Mouse (Mus musculus) liver, embryonic 15.5 days (tissue): ENCODE measurements around the gene Smyd5. TPM values are rescaled to one million over a fixed set of nuclear protein-coding genes. Genes with fewer than 3 reads are reported as not detected.

Experiments used
- ATAC-seq: fragments of 200-750 bp; cut with Nextera tagmentation; 2 replicates; pipeline ENCODE4 v1.8.0; 2017; ENCODE audit warnings: moderate number of reproducible peaks, mild to moderate bottlenecking, moderate library complexity; ENCODE audit not compliant: insufficient read depth
- H3K27ac ChIP-seq: fragments of 300-500 bp; sonication (generic); replicated peaks from 2 replicates; pipeline ENCODE4 v1.5.1; 2015; ENCODE audit warnings: mild to moderate bottlenecking, inconsistent platforms
- H3K27me3 ChIP-seq: fragments of 300-500 bp; sonication (generic); 2 replicates; pipeline ENCODE4 v1.6.1; 2015; ENCODE audit warnings: mild to moderate bottlenecking, inconsistent platforms
- H3K36me3 ChIP-seq: fragments of 300-500 bp; sonication (generic); replicated peaks from 2 replicates; pipeline ENCODE4 v1.6.1; 2015; ENCODE audit warnings: moderate library complexity, mild to moderate bottlenecking, inconsistent platforms
- H3K4me1 ChIP-seq: fragments of 300-500 bp; sonication (generic); replicated peaks from 2 replicates; pipeline ENCODE4 v1.6.1; 2015; ENCODE audit warnings: inconsistent platforms
- H3K4me2 ChIP-seq: fragments of 300-500 bp; sonication (generic); 2 replicates; pipeline ENCODE4 v1.6.1; 2015; ENCODE audit warnings: moderate library complexity, mild to moderate bottlenecking, inconsistent platforms
- H3K4me3 ChIP-seq: fragments of 300-500 bp; sonication (generic); replicated peaks from 2 replicates; pipeline ENCODE4 v1.5.1; 2015; ENCODE audit warnings: mild to moderate bottlenecking, inconsistent platforms
- H3K9ac ChIP-seq: fragments of 300-500 bp; sonication (generic); 2 replicates; pipeline ENCODE4 v1.6.1; 2015; ENCODE audit warnings: moderate library complexity, mild to moderate bottlenecking, inconsistent platforms
- H3K9me3 ChIP-seq: fragments of 300-500 bp; sonication (generic); replicated peaks from 2 replicates; pipeline ENCODE4 v1.6.1; 2016; ENCODE audit warnings: inconsistent platforms
- WGBS: fragments of 180-500 bp; shearing (Covaris S2); methylation state at CpG from one replicate; pipeline ENCODE4 v1.1.7; 2015; ENCODE audit warnings: mixed read lengths; ENCODE audit not compliant: insufficient replicate concordance; 5-methylcytosine and 5-hydroxymethylcytosine counted together
- polyA plus RNA-seq: library from polyadenylated mRNA; unstranded; fragments of >200 nt; fragmentation: Nextera tagmentation; extraction: Ambion mirVana; gene quantifications from 2 replicates; pipeline ENCODE4 v1.2.1, GENCODE M21; 2015

Smyd5 gene
- polyA plus RNA-seq, 1 experiment from 2014 or later: 20.1 TPM

DNA sequence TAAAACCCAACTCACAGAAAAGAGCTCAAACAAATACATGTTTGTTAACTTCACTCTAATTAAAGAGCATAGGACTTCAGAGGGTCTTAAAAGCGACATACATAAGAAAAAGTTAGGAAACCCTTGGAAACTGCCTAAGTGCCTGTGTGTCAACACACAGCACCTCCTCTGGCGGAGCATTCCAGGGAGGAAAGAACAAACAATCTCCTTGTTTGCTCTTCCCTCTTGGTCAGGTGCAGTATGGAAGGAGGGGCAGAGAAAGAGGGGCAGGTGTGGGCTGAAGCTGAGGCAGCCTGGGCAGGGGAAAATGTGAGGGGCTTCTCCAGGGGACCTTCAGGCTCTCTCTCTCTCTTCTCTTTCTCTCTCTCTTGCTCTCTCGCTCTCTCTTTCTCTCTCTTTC, 16.0 kb upstream of the Smyd5 start:
- Histone ChIP-seq H3K36me3 (no peaks in the 10 kb centered on the region), H3K4me3 (no peak overlapping the region), H3K9ac (no peak overlapping the region), H3K9me3 (no peaks in the 10 kb centered on the region), H3K4me1 (no peaks in the 10 kb centered on the region), H3K27me3 (peaks cover 10% of the 10 kb centered on the region), H3K27ac (no peak overlapping the region), H3K4me2 (no peak overlapping the region)
- no peak for ATAC-seq
- 33% methylated on average over 3 of the region's 3 CpGs for WGBS

DNA sequence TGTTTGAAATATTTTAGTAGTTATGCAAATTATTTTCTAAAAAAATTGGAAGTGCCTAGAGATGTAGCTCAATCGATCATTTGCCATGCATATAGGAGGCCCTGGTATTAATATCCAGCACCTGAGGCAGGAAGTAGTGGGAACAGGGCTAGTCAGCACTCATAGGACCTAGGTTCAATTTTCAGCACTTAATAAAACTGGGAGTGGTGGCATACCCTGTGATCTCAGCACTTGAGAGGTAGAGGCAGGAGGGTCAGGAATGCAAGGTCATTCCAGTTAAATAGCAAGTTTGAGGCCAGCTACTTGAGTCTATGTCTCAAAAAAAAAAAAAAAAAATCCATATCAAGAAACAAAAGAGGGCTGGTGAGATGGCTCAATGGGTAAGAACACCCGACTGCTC, 12.6 kb upstream of the Smyd5 start:
- WGBS: 62% methylated on average over 2 of the region's 2 CpGs
- ATAC-seq: no peak
- Histone ChIP-seq H3K27ac (no peak overlapping the region), H3K27me3 (peaks cover 35% of the 10 kb centered on the region), H3K9ac (no peak overlapping the region), H3K4me2 (no peak overlapping the region), H3K4me3 (no peak overlapping the region), H3K4me1 (0 out of 2 replicates have a peak, but pooled peaks cover 4% of the 10 kb centered on the region), H3K36me3 (no peaks in the 10 kb centered on the region), H3K9me3 (no peaks in the 10 kb centered on the region)

DNA sequence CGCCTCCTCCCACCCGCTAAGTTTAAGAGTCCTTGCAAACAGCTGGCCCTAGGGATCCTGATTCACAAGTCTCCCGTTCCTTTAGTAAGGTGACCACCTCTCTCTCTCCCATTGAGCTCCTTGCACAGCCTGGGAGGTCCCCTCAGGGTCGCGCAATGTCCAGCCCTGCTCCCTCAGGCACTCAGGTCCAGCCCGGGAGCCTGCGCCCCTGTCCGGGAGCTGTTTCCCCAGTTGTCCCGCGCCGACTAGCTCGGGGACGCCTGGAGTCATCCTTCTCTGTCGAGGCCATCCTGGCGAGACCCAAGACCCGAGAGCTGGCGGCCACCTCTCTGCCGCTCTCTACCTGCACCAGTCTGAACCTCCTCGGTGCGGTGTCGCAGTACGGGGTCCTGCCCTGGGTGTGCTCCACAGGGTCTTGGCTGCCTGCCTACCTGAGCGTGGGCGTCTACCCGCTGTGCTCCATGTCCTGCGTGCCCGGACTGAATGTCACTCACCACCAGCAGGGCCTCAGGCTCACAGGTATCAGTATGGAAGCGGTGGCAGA, 7.9 kb upstream of the Smyd5 start, which contains the start of gene Noto:
Noto (plus strand) TSS at position 51 of the 544 bp plus-strand sequence.
- H3K36me3 ChIP-seq: no peaks in the 10 kb centered on the region
- no peak within 1 kb of the TSS for H3K27ac ChIP-seq
- no peak for ATAC-seq
- peaks cover 51% of the 10 kb centered on the region for H3K27me3 ChIP-seq
- no peaks in the 10 kb centered on the region for H3K9me3 ChIP-seq
- no peak within 1 kb of the TSS for H3K4me2 ChIP-seq
- no peak within 1 kb of the TSS for H3K4me3 ChIP-seq
- H3K9ac ChIP-seq: no peak within 1 kb of the TSS
- 0 out of 2 replicates have a peak, but pooled peaks cover 4% of the 10 kb centered on the region for H3K4me1 ChIP-seq
- 23% methylated on average over 28 of the region's 28 CpGs for WGBS

DNA sequence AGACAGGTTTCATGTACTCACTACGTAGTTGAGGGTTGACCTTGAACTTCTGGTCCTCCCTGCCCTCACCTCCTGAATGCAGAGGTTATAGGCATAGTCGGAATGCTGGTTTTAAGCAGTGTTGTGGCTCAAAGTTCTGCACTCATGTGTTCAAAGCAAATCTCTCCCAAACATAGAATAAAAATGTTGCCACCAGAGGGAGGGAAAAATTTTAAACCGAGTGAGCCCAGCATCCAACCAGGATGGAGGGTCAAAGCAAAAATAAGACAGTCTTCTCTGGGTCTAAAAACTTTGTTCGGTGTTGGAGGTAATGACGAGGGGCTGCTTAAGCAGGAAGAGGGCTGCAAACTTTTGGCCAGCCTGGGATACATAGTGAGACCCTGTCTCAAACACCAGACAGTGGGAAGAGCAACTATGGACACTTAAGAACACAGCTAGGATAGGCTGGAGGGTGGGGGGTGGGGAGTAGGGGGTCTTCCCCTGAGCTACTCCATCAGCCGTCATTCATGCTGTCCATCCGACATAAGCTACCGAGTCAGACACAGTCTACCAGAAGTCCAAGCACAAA, 431 bp upstream of the Smyd5 start:
- WGBS: 40% methylated on average over 8 of the region's 8 CpGs
- peaks cover 31% of the 10 kb centered on the region for H3K4me1 ChIP-seq
- no peaks in the 10 kb centered on the region for H3K36me3 ChIP-seq
- peaks cover 16% of the 10 kb centered on the region; the same call in 1 of the 2 replicates for H3K27me3 ChIP-seq
- peak overlapping the region; percentile 83 for H3K4me2 ChIP-seq
- no peak; the same call in 1 of the 2 replicates for ATAC-seq
- no peaks in the 10 kb centered on the region for H3K9me3 ChIP-seq
- no peak overlapping the region for H3K27ac ChIP-seq
- peak overlapping the region; percentile 74 for H3K4me3 ChIP-seq
- H3K9ac ChIP-seq: peak overlapping the region; percentile 50; the same call in 1 of the 2 replicates

DNA sequence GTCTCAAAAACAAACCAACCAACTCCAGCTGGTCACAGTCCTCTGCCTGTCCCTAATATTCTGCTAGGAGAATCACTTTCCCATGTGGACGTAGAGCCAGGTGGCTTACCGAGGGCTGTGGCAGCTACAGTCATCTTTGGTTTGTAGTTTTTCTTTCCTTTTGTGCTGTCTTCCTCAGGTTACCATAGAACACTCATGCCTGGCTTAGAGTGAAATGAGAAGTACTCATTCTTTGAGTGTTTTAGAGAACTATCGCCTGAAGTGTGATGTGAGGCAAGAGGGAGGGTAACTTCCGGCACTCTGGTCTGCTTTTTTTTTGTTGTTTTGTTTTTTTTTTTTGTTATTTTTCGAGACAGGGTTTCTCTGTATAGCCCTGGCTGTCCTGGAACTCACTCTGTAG, 2.1 kb downstream of the Smyd5 start:
- Histone ChIP-seq H3K4me1 (peaks cover 31% of the 10 kb centered on the region), H3K27me3 (0 out of 2 replicates have a peak, but pooled peaks cover 8% of the 10 kb centered on the region), H3K36me3 (peaks cover 8% of the 10 kb centered on the region; the same call in 1 of the 2 replicates), H3K4me3 (no peak overlapping the region), H3K4me2 (peak overlapping the region; percentile 83; the same call in 1 of the 2 replicates), H3K9ac (no peak overlapping the region), H3K27ac (0 out of 2 replicates have a peak overlapping the region, but pooled peaks have one; percentile 55), H3K9me3 (no peaks in the 10 kb centered on the region)
- no peak for ATAC-seq
- WGBS: 56% methylated on average over 5 of the region's 5 CpGs

DNA sequence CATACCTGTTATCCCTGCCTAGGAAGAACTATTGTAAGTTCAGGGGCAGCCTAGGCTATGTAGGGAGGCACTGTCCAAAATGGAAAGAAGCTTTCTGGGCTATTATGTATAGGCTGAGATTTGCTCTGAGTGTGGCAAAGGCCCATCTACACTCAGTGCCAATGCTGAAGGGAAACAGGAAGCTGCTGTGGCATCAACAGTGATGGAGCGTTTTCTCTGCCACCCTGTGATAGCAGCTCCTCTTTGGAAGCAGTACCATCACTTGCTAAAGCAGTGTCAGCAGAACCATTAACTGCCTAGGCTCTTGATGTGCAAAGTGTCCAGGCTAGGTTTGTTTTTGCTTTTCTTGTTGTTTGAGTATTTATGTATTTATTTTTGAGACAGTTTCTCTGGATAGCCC, 4.4 kb downstream of the Smyd5 start:
- Histone ChIP-seq H3K4me1 (peaks cover 31% of the 10 kb centered on the region), H3K9ac (no peak overlapping the region), H3K4me2 (no peak overlapping the region), H3K4me3 (no peak overlapping the region), H3K9me3 (no peaks in the 10 kb centered on the region), H3K36me3 (peaks cover 31% of the 10 kb centered on the region), H3K27ac (no peak overlapping the region), H3K27me3 (no peaks in the 10 kb centered on the region)
- no peak for ATAC-seq
- WGBS: 53% methylated on average over 1 of the region's 1 CpGs

DNA sequence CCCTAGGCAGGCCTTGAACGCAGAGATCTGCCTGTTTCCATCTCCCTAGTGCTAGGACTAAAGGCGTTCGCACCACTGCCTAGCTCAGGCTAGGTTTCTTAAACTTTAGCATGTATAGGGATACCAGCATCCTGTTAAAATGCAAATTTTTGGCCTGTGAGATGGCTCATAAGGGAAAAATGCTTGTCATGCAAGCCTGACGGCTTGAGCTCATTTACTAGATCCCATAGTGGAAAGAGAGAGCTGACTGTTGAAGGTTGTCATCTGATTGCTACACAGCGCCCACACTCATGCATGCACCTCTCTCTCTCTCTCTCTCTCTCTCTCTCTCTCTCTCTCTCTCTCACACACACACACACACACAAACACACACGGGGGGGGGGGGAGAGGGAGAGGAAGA, 4.8 kb downstream of the Smyd5 start:
- no peaks in the 10 kb centered on the region for H3K9me3 ChIP-seq
- H3K9ac ChIP-seq: no peak overlapping the region
- no peak overlapping the region for H3K4me2 ChIP-seq
- peaks cover 35% of the 10 kb centered on the region for H3K36me3 ChIP-seq
- peaks cover 26% of the 10 kb centered on the region for H3K4me1 ChIP-seq
- no peak for ATAC-seq
- no peaks in the 10 kb centered on the region for H3K27me3 ChIP-seq
- WGBS: 70% methylated on average over 5 of the region's 6 CpGs
- no peak overlapping the region for H3K4me3 ChIP-seq
- no peak overlapping the region for H3K27ac ChIP-seq

DNA sequence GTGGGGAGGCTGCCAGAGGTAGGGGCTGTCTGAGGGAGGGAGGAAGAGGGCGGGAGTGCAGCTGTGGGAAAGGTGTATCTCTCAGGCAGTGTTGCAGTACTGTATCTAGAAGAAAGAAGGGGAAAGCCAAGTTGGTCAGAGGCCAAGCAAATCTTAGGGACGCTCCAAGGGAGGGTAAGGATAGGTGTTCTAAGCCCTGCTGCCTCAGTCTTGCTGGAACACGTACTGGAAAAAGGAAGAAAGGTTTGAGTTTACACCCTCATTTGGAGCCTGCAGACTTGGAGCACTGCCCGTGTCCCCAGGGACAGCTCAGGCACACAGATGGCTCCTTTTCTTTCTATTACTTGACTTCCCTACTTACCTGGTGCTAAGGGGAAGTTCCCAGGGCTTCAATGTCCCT, 9.4 kb downstream of the Smyd5 start:
- Histone ChIP-seq H3K36me3 (peaks cover 59% of the 10 kb centered on the region), H3K27me3 (no peaks in the 10 kb centered on the region), H3K4me1 (no peaks in the 10 kb centered on the region), H3K4me3 (no peak overlapping the region), H3K4me2 (no peak overlapping the region), H3K9ac (no peak overlapping the region), H3K27ac (no peak overlapping the region), H3K9me3 (no peaks in the 10 kb centered on the region)
- no peak for ATAC-seq
- WGBS: 63% methylated on average over 4 of the region's 4 CpGs

DNA sequence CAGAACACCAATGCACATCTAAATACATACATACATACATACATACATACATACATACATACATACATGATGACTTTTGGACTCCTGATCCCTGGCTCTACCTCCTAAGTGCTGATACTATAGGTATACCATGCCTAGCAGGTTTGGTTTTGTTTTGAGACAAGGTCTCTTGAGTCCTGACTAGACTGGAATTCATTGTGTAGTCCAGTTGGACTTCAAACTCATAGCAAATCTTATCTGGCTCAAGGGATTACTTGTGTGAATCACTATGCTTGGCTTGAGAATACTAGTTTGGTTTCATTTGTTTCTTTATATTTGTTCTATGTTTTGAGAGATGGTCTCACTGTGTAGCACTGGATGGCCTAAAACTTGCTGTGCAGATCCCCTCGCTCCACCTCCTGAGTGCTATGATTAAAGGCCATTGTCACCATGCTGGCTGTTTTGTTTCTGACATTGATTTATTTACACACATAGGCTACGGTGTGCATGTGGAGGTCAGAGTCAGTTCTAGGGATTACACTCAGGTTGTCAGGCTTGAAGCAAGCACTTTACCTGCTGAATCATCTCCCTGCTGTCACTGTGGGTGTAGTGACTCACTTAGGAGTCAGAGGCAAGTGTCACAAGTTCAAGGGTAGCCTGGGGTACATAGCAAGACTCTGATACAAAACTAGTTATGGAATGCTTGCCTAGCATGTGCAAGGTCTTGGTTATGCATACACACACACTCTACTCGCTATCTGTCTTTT, 11.9 kb downstream of the Smyd5 start:
- no peak for ATAC-seq
- Histone ChIP-seq H3K9ac (no peak overlapping the region), H3K4me1 (no peaks in the 10 kb centered on the region), H3K36me3 (peaks cover 72% of the 10 kb centered on the region), H3K27ac (no peak overlapping the region), H3K27me3 (no peaks in the 10 kb centered on the region), H3K4me2 (no peak overlapping the region), H3K4me3 (no peak overlapping the region), H3K9me3 (no peaks in the 10 kb centered on the region)
- 74% methylated on average over 3 of the region's 3 CpGs for WGBS

DNA sequence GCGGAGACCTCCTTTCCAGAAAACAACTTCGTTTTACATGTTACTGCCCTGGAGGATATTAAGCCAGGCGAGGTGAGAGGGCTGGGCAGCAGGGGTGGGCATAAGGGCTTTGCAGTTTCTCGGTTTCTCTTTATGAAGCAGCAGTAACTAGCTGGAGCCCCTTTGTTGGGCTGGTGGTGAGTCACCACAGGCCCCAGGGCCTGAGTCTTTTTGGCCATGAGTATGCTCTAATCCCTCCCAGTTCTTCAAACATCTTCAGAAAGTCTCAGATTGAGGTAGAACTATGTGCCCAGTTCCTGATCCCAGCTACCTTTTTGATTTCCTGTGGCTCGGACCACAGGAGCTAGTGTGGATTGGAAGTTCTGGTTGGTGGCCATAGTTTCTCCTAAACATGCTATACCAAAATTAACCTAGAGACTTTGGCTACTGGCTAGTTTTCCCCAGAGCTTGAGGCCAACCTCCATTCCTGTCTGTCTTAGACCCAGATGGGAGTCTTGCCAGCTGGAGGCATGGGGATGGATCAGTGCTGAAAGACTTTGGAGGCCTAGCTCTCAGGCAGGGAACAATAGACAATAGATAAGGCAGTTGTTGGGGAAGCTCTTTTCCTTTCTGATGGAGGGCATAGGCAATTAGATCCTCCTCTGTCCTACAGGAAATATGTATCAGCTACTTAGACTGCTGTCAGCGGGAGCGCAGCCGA, 12.6 kb downstream of the Smyd5 start:
- Histone ChIP-seq H3K4me2 (no peak overlapping the region), H3K27me3 (no peaks in the 10 kb centered on the region), H3K4me1 (no peaks in the 10 kb centered on the region), H3K36me3 (peaks cover 65% of the 10 kb centered on the region), H3K9ac (no peak overlapping the region), H3K4me3 (no peak overlapping the region), H3K9me3 (no peaks in the 10 kb centered on the region), H3K27ac (no peak overlapping the region)
- WGBS: 77% methylated on average over 8 of the region's 8 CpGs
- ATAC-seq: no peak

DNA sequence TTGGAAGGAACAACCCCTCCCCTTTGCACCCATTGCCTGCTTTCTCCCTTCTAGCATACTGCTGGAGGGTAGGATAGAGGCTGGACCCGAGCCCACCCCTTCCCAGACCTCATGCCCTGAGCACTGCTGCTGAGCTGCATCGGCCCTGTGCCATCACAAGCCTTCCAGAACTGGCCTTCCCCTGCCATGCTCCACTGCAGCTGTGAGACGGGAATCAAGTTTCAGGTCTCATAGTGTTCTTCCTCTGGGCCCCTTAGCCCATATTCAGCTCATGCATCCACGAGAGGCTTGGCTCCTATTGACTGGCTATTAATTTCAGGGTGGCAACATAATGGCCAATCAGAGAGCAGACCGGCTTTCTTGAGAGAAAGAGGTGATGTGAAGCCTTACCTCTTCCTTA, 13.5 kb downstream of the Smyd5 start:
- Histone ChIP-seq H3K4me2 (no peak overlapping the region), H3K4me3 (no peak overlapping the region), H3K27ac (no peak overlapping the region), H3K27me3 (no peaks in the 10 kb centered on the region), H3K4me1 (peaks cover 7% of the 10 kb centered on the region), H3K9ac (no peak overlapping the region), H3K9me3 (no peaks in the 10 kb centered on the region), H3K36me3 (peaks cover 56% of the 10 kb centered on the region)
- WGBS: 77% methylated on average over 5 of the region's 5 CpGs
- ATAC-seq: no peak
